Mouse (Mus musculus) ES-E14 (cell line): ENCODE measurements around the gene Ccnb1ip1. TPM values are rescaled to one million over a fixed set of nuclear protein-coding genes. Genes with fewer than 3 reads are reported as not detected.

ENCODE experiments used
- DNase-seq: peaks from one replicate; pipeline ENCODE4 v3.0.0-alpha.2; 2013; ENCODE audit warnings: low read depth, low spot score
- H3K27ac ChIP-seq: 2 replicates; pipeline ENCODE4 v1.5.1; 2012; ENCODE audit warnings: low read depth, mild to moderate bottlenecking, low read length, moderate library complexity, mixed read lengths; ENCODE audit not compliant: poor library complexity, insufficient read depth, severe bottlenecking
- H3K36me3 ChIP-seq: 2 replicates; pipeline ENCODE4 v1.6.1; 2012; ENCODE audit warnings: mild to moderate bottlenecking, low read length, moderate library complexity, mixed read lengths; ENCODE audit not compliant: control insufficient read depth, poor library complexity, insufficient read depth, severe bottlenecking
- H3K4me1 ChIP-seq, 2 experiments: fragments of 150-350 bp in 1 of 2; sonication (generic) in 1 of 2; 2 replicates each; pipeline ENCODE4 v1.6.1; 2012; ENCODE audit warnings: low read length in 2 of 2, mild to moderate bottlenecking in 1 of 2, mixed read lengths in 1 of 2; ENCODE audit not compliant: control insufficient read depth in 2 of 2, insufficient read depth in 2 of 2, poor library complexity in 1 of 2
- H3K4me3 ChIP-seq, 2 experiments: fragments of 150-350 bp in 1 of 2; sonication (generic) in 1 of 2; 2 replicates each; pipeline ENCODE4 v1.5.1; 2012; ENCODE audit warnings: low read length in 2 of 2, low read depth in 1 of 2, mild to moderate bottlenecking in 1 of 2, mixed read lengths in 1 of 2; ENCODE audit not compliant: insufficient read depth in 1 of 2, poor library complexity in 1 of 2, severe bottlenecking in 1 of 2
- H3K9ac ChIP-seq: 2 replicates; pipeline ENCODE4 v1.6.1; 2012; ENCODE audit warnings: low read depth, mild to moderate bottlenecking, low read length, mixed read lengths; ENCODE audit not compliant: poor library complexity, insufficient read depth, severe bottlenecking
- H3K9me3 ChIP-seq: fragments of 150-350 bp; sonication (generic); 2 replicates; pipeline ENCODE4 v1.6.1; 2012; ENCODE audit warnings: low read depth, mild to moderate bottlenecking, low read length; ENCODE audit not compliant: control insufficient read depth, insufficient read depth
- CHD2 ChIP-seq: IDR thresholded peaks from 2 replicates; pipeline ENCODE4 v1.6.1; 2014; ENCODE audit warnings: mild to moderate bottlenecking, low read depth, low read length, inconsistent platforms
- HCFC1 ChIP-seq: IDR thresholded peaks from 2 replicates; pipeline ENCODE4 v1.6.1; 2012; ENCODE audit warnings: low read length, inconsistent platforms, borderline replicate concordance; ENCODE audit not compliant: insufficient read depth
- MAFK ChIP-seq: IDR thresholded peaks from 2 replicates; pipeline ENCODE4 v1.6.1; 2014; ENCODE audit warnings: mild to moderate bottlenecking, low read depth, low read length, inconsistent platforms; ENCODE audit not compliant: insufficient read depth
- ZC3H11A ChIP-seq: IDR thresholded peaks from 2 replicates; pipeline ENCODE4 v1.6.1; 2012; ENCODE audit warnings: low read depth, mild to moderate bottlenecking, inconsistent platforms, low read length, borderline replicate concordance
- ZNF384 ChIP-seq: IDR thresholded peaks from 2 replicates; pipeline ENCODE4 v1.6.1; 2012; ENCODE audit warnings: low read depth, low read length, inconsistent platforms
- in situ Hi-C, 2 experiments: fragments of 600-800 bp; cut with MboI; formaldehyde crosslinking; loops; one replicate each; pipeline ENCODE4 v1.15.1; 2025; ENCODE audit warnings: low sequenced_read_pairs in 2 of 2, inconsistent platforms in 1 of 2; ENCODE audit not compliant: unreplicated experiment in 2 of 2
- total RNA-seq: library from RNA; depleted of rRNA; stranded (reverse); fragments of 300-350 nt; gene quantifications from 2 replicates; pipeline ENCODE4 v1.2.3, GENCODE M21; 2012

The Ccnb1ip1 gene
- total RNA-seq, 1 experiment: 24.1 TPM

- Histone ChIP-seq H3K4me1 (peaks cover 0 to 2% of the 10 kb centered on the region in 2 experiments; a peak in 1 of 4 replicates), H3K36me3 (peaks cover 45% of the 10 kb centered on the region), H3K9me3 (no peaks in the 10 kb centered on the region), H3K4me3 (peak overlapping the region; percentile 37 to 97), H3K27ac (peak overlapping the region; percentile 72; the same call in 1 of the 2 replicates), H3K9ac (peak overlapping the region; percentile 92)
- no peak for DNase-seq
- in situ Hi-C loops: no loop called here
- TF ChIP-seq HCFC1: no peak
- no peak for TF ChIP-seq MAFK
- TF ChIP-seq ZNF384: no peak
- no peak for TF ChIP-seq ZC3H11A
- no peak for TF ChIP-seq CHD2
These were observed 5.1 kb downstream of the Ccnb1ip1 start for GRCm38 (mm10) chr14:50802441-50802840.

GRCm38 (mm10) chr14:50799502-50800259, 7.9 kb downstream of the Ccnb1ip1 start:
- H3K4me3 ChIP-seq: peak overlapping the region in 1 of 2 experiments; percentile 97; a peak in 2 of 4 replicates
- peak overlapping the region; percentile 78; the same call in 1 of the 2 replicates for H3K9ac ChIP-seq
- H3K36me3 ChIP-seq: peaks cover 45% of the 10 kb centered on the region
- TF ChIP-seq HCFC1 (no peak), MAFK (no peak), ZC3H11A (no peak)
- no peak for DNase-seq
- in situ Hi-C loops: no loop called here
- peak overlapping the region; percentile 24; the same call in 1 of the 2 replicates for H3K27ac ChIP-seq
- no peaks in the 10 kb centered on the region for H3K9me3 ChIP-seq
- peaks cover 0 to 2% of the 10 kb centered on the region in 2 experiments; a peak in 1 of 4 replicates for H3K4me1 ChIP-seq

DNA sequence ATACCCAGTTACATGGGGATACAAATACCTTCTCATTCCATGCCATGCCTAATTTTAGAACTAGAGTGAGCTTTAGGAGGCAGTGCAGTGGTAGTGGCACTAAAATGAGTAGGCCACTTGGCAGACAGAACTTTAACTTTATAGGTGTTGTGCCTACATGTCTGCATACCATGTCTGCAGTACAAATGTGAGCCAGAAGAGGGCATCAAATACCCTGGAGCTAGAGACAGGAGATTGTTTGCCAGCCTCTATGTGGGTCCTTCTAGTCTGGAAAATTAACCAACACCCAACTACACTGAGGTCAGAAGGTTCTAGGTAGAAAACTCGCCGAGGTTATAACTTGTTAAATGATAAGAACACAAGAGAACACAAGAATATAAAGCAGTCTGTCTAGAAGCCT, 9.0 kb downstream of the Ccnb1ip1 start:
- no peak for DNase-seq
- no peak overlapping the region for H3K4me3 ChIP-seq
- in situ Hi-C loops: no loop called here
- H3K9me3 ChIP-seq: no peaks in the 10 kb centered on the region
- peaks cover 0 to 2% of the 10 kb centered on the region in 2 experiments; a peak in 1 of 4 replicates for H3K4me1 ChIP-seq
- no peak overlapping the region; the same call in 1 of the 2 replicates for H3K27ac ChIP-seq
- H3K9ac ChIP-seq: no peak overlapping the region
- peaks cover 40% of the 10 kb centered on the region for H3K36me3 ChIP-seq
- TF ChIP-seq HCFC1 (no peak), CHD2 (no peak), ZNF384 (no peak), MAFK (no peak), ZC3H11A (no peak)

DNA sequence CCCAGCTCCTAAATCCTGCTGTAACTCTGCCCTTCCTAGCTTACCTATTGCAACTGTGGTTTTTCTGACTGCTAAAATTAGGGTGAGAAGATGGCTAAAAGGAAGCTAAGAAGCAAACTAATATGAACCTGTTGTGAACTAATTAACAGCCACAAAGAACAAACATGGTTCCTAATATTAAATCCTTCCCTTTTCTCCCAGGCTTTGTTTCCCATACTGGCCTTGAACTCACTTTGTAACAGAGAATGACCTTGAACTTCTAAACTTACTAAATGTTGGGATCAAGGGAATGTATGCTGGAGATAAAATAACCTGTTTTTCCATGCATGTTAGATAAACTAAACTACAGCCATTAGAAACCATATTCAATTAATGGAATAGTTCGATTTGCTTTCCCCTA, 11.1 kb downstream of the Ccnb1ip1 start:
- H3K27ac ChIP-seq: no peak overlapping the region
- no peak overlapping the region for H3K9ac ChIP-seq
- H3K36me3 ChIP-seq: peaks cover 30% of the 10 kb centered on the region
- no peaks in the 10 kb centered on the region for H3K9me3 ChIP-seq
- TF ChIP-seq MAFK (no peak), CHD2 (peak; percentile 53; the same call in 1 of the 2 replicates), HCFC1 (no peak)
- in situ Hi-C loops: no loop called here
- H3K4me3 ChIP-seq: no peak overlapping the region
- no peak for DNase-seq
- peaks cover 0 to 2% of the 10 kb centered on the region in 2 experiments; a peak in 1 of 4 replicates for H3K4me1 ChIP-seq
